Mouse (Mus musculus) duodenum, adult 2 months (tissue): ENCODE measurements around the gene Gm17689. TPM values are rescaled to one million over a fixed set of nuclear protein-coding genes. Genes with fewer than 3 reads are reported as not detected.

Experiments
- polyA plus RNA-seq: library from polyadenylated mRNA; depleted of rRNA; stranded (reverse); fragments of >200 nt; gene quantifications from 2 replicates; pipeline ENCODE4 v1.2.3, GENCODE M21; 2012; ENCODE audit warnings: low replicate concordance; rRNA removed

Gm17689 gene
- not detected in 2 replicates for polyA plus RNA-seq

DNA sequence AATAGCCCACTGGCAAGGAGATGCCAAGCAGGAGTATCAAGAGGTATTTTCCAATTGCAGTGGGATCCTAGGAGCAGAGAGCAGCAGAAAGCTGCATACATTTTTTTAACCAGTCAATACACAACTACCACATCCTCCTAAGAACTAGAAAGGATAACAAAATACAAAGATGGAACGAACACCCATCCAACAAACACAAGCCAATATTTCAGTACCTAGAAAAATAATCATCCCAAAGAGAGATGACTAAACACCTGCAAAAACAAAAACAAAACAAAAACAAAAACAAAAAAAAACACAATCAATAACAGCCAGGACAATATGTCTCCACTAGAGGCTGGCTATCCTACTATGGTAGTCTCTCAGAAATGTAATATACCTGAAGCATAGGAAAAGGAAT lies at the start of gene Gm17689:
Gene Gm17689, minus strand, starts transcription at position 101 of the 400 bp plus-strand sequence.

DNA sequence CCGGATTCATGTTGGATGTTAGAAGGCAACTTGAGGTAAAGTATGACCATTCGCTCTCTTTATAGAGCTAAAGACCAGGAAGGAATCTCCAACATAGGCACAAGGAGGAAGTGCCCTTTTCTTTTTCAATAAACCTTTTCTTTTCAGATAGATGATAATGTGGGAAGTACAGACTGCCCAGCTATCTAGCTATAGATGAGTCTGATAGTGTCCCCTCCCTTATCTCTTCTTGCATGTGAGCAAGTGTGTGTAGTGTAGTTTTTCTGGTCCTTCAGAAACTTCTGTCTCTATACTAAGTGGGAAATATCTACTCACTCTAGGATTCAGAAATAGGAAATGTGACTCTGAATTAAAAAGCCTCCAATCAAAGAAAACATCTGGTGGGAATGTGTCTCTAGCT lies 40.6 kb downstream of the Gm17689 start, which contains the start of gene Gm5615:
Gene Gm5615, minus strand, starts transcription at position 101 of the 400 bp plus-strand sequence.

Other genes with a start within 250 kb of the Gm17689 start
- gene Gm7257, start 150.8 kb downstream of the Gm17689 start, polyA plus RNA-seq = not detected in 2 replicates
- not detected in 2 replicates for gene Gm9513, start 107.0 kb downstream of the Gm17689 start, polyA plus RNA-seq
- gene Gm5615, start 40.7 kb downstream of the Gm17689 start, polyA plus RNA-seq = not detected in 2 replicates
- gene A630095E13Rik, start 60.7 kb upstream of the Gm17689 start, polyA plus RNA-seq = not detected in 2 replicates
- not detected in 2 replicates for gene Acrv1, start 110.6 kb upstream of the Gm17689 start, polyA plus RNA-seq
- gene Chek1, start 144.4 kb upstream of the Gm17689 start, polyA plus RNA-seq = 0.15 and 0.53 TPM in 2 replicates
- 48.8 and 57.5 TPM in 2 replicates for gene Stt3a, start 185.0 kb upstream of the Gm17689 start, polyA plus RNA-seq
- 68.6 and 86.1 TPM in 2 replicates for gene Ei24, start 214.8 kb upstream of the Gm17689 start, polyA plus RNA-seq
- gene Fez1, start 239.2 kb upstream of the Gm17689 start, polyA plus RNA-seq = 0.19 and 0.87 TPM in 2 replicates